Mouse (Mus musculus) midbrain, embryonic 16.5 days (tissue): Measurements from ENCODE around the gene Nkx2-5. TPM values are rescaled to one million over a fixed set of nuclear protein-coding genes. Genes with fewer than 3 reads are reported as not detected.
A peak's percentile ranks its signal among the peaks of the same experiment; 100 is the strongest.

ENCODE experiments used
- ATAC-seq: fragments of 200-750 bp; cut with Nextera tagmentation; 2 replicates; pipeline ENCODE4 v1.8.0; 2017; ENCODE audit warnings: moderate TSS enrichment
- H3K27ac ChIP-seq: fragments of 300-500 bp; sonication (generic); 2 replicates; pipeline ENCODE4 v1.5.1; 2014; ENCODE audit warnings: mild to moderate bottlenecking, low read length, mixed read lengths
- H3K27me3 ChIP-seq: fragments of 300-500 bp; sonication (generic); 2 replicates; pipeline ENCODE4 v1.6.1; 2014; ENCODE audit warnings: low read depth, low read length, mixed read lengths; ENCODE audit not compliant: control insufficient read depth, insufficient read depth
- H3K36me3 ChIP-seq: fragments of 300-500 bp; sonication (generic); 2 replicates; pipeline ENCODE4 v1.6.1; 2014; ENCODE audit warnings: mild to moderate bottlenecking, low read length, moderate library complexity, mixed read lengths; ENCODE audit not compliant: control insufficient read depth, insufficient read depth
- H3K4me1 ChIP-seq: fragments of 300-500 bp; sonication (generic); 2 replicates; pipeline ENCODE4 v1.6.1; 2014; ENCODE audit warnings: mild to moderate bottlenecking, low read length, mixed read lengths; ENCODE audit not compliant: control insufficient read depth, insufficient read depth
- H3K4me2 ChIP-seq: fragments of 300-500 bp; sonication (generic); 2 replicates; pipeline ENCODE4 v1.6.1; 2014; ENCODE audit warnings: mild to moderate bottlenecking, low read length, mixed read lengths
- H3K4me3 ChIP-seq: fragments of 300-500 bp; sonication (generic); 2 replicates; pipeline ENCODE4 v1.5.1; 2014; ENCODE audit warnings: low read depth, mild to moderate bottlenecking, low read length, moderate library complexity, mixed read lengths
- H3K9ac ChIP-seq: fragments of 300-500 bp; sonication (generic); 2 replicates; pipeline ENCODE4 v1.6.1; 2014; ENCODE audit warnings: low read depth, low read length, mixed read lengths
- H3K9me3 ChIP-seq: fragments of 300-500 bp; sonication (generic); replicated peaks from 2 replicates; pipeline ENCODE4 v1.6.1; 2014; ENCODE audit warnings: mild to moderate bottlenecking, low read length, mixed read lengths; ENCODE audit not compliant: control insufficient read depth, poor library complexity, severe bottlenecking
- WGBS: fragments of 180-500 bp; shearing (Covaris S2); extraction: QIAGEN DNeasy Blood & Tissue Kit; methylation state at CpG from one replicate; pipeline ENCODE4 v1.1.7; 2014; 5-methylcytosine and 5-hydroxymethylcytosine counted together
- polyA plus RNA-seq: library from polyadenylated mRNA; unstranded; fragments of >200 nt; fragmentation: Nextera tagmentation; extraction: Ambion mirVana; gene quantifications from 2 replicates; pipeline ENCODE4 v1.2.1, GENCODE M21; 2015

Gene Nkx2-5
- polyA plus RNA-seq, 1 experiment from 2014 or later: not detected

- Histone ChIP-seq H3K27ac (no peak overlapping the region), H3K4me1 (peaks cover 3% of the 10 kb centered on the region; the same call in 1 of the 2 replicates), H3K4me2 (no peak overlapping the region), H3K9ac (no peak overlapping the region), H3K4me3 (no peak overlapping the region), H3K36me3 (no peaks in the 10 kb centered on the region), H3K9me3 (no peaks in the 10 kb centered on the region), H3K27me3 (peaks cover 74% of the 10 kb centered on the region)
- no peak for ATAC-seq
- under 1% methylated on average over 44 of the region's 48 CpGs for WGBS
These were observed 3.7 kb downstream of the Nkx2-5 start for GRCm38 (mm10) chr17:26840922-26841731.

GRCm38 (mm10) chr17:26840439-26840780 is 4.4 kb downstream of the Nkx2-5 start:
- no peaks in the 10 kb centered on the region for H3K36me3 ChIP-seq
- no peak overlapping the region for H3K4me3 ChIP-seq
- ATAC-seq: no peak
- WGBS: 2% methylated on average over 9 of the region's 9 CpGs
- H3K9me3 ChIP-seq: no peaks in the 10 kb centered on the region
- peaks cover 76% of the 10 kb centered on the region for H3K27me3 ChIP-seq
- H3K9ac ChIP-seq: no peak overlapping the region
- H3K27ac ChIP-seq: no peak overlapping the region
- peaks cover 3% of the 10 kb centered on the region; the same call in 1 of the 2 replicates for H3K4me1 ChIP-seq
- no peak overlapping the region for H3K4me2 ChIP-seq

- ATAC-seq: no peak
- H3K27me3 ChIP-seq: peaks cover 77% of the 10 kb centered on the region
- peak overlapping the region; percentile 41 for H3K4me2 ChIP-seq
- peak overlapping the region; percentile 24 for H3K4me3 ChIP-seq
- H3K9ac ChIP-seq: no peak overlapping the region
- 1% methylated on average over 26 of the region's 26 CpGs for WGBS
- H3K9me3 ChIP-seq: no peaks in the 10 kb centered on the region
- no peak overlapping the region for H3K27ac ChIP-seq
- H3K36me3 ChIP-seq: no peaks in the 10 kb centered on the region
- peaks cover 3% of the 10 kb centered on the region; the same call in 1 of the 2 replicates for H3K4me1 ChIP-seq
These were observed 4.9 kb downstream of the Nkx2-5 start for GRCm38 (mm10) chr17:26839718-26840438.

- peaks cover 3% of the 10 kb centered on the region; the same call in 1 of the 2 replicates for H3K4me1 ChIP-seq
- ATAC-seq: peak; percentile 45; the same call in 1 of the 2 replicates
- H3K27me3 ChIP-seq: peaks cover 82% of the 10 kb centered on the region
- peak overlapping the region; percentile 41 for H3K4me2 ChIP-seq
- no peaks in the 10 kb centered on the region for H3K9me3 ChIP-seq
- H3K9ac ChIP-seq: no peak overlapping the region
- no peak overlapping the region for H3K27ac ChIP-seq
- WGBS: under 1% methylated on average over 84 of the region's 87 CpGs
- H3K4me3 ChIP-seq: peak overlapping the region; percentile 24
- H3K36me3 ChIP-seq: no peaks in the 10 kb centered on the region
These were observed 5.7 kb downstream of the Nkx2-5 start for GRCm38 (mm10) chr17:26838911-26839717.

GRCm38 (mm10) chr17:26838191-26838910 is 6.5 kb downstream of the Nkx2-5 start:
- Histone ChIP-seq H3K9ac (no peak overlapping the region), H3K36me3 (no peaks in the 10 kb centered on the region), H3K4me3 (no peak overlapping the region), H3K27ac (no peak overlapping the region), H3K9me3 (no peaks in the 10 kb centered on the region), H3K4me2 (no peak overlapping the region), H3K27me3 (peaks cover 86% of the 10 kb centered on the region), H3K4me1 (peaks cover 3% of the 10 kb centered on the region; the same call in 1 of the 2 replicates)
- under 1% methylated on average over 37 of the region's 37 CpGs for WGBS
- no peak for ATAC-seq

- Histone ChIP-seq H3K27me3 (peaks cover 80% of the 10 kb centered on the region), H3K4me2 (no peak overlapping the region), H3K9ac (no peak overlapping the region), H3K4me1 (peaks cover 3% of the 10 kb centered on the region; the same call in 1 of the 2 replicates), H3K36me3 (no peaks in the 10 kb centered on the region), H3K9me3 (no peaks in the 10 kb centered on the region), H3K4me3 (no peak overlapping the region), H3K27ac (no peak overlapping the region)
- no peak for ATAC-seq
- WGBS: 0% methylated on average over 7 of the region's 7 CpGs
These were observed 7.2 kb downstream of the Nkx2-5 start for GRCm38 (mm10) chr17:26837546-26837985.

GRCm38 (mm10) chr17:26836786-26837545 is 7.8 kb downstream of the Nkx2-5 start:
- Histone ChIP-seq H3K9me3 (no peaks in the 10 kb centered on the region), H3K36me3 (no peaks in the 10 kb centered on the region), H3K27ac (no peak overlapping the region), H3K4me3 (no peak overlapping the region), H3K4me2 (no peak overlapping the region), H3K9ac (no peak overlapping the region), H3K27me3 (peaks cover 74% of the 10 kb centered on the region), H3K4me1 (peaks cover 3% of the 10 kb centered on the region; the same call in 1 of the 2 replicates)
- WGBS: 3% methylated on average over 19 of the region's 19 CpGs
- ATAC-seq: no peak

- Histone ChIP-seq H3K4me3 (no peak overlapping the region), H3K9ac (no peak overlapping the region), H3K27ac (no peak overlapping the region), H3K36me3 (no peaks in the 10 kb centered on the region), H3K27me3 (peaks cover 69% of the 10 kb centered on the region), H3K4me1 (peaks cover 3% of the 10 kb centered on the region; the same call in 1 of the 2 replicates), H3K4me2 (no peak overlapping the region), H3K9me3 (no peaks in the 10 kb centered on the region)
- ATAC-seq: no peak
- WGBS: 12% methylated on average over 5 of the region's 5 CpGs
These were observed 8.4 kb downstream of the Nkx2-5 start for GRCm38 (mm10) chr17:26836377-26836776.
